Mouse (Mus musculus): ENCODE data around the gene Fcrl5.

The Fcrl5 gene

GRCm38 (mm10) chr3:87487911-87488310 lies 52.3 kb downstream of the Fcrl5 start:
- in situ Hi-C loops (cut with MboI; ENCODE audit: low pct_unique_long_range_greater_than_20kb in 1 of 2, low sequenced_read_pairs in 2 of 2, unreplicated experiment in 1 of 2): no loop called here

DNA sequence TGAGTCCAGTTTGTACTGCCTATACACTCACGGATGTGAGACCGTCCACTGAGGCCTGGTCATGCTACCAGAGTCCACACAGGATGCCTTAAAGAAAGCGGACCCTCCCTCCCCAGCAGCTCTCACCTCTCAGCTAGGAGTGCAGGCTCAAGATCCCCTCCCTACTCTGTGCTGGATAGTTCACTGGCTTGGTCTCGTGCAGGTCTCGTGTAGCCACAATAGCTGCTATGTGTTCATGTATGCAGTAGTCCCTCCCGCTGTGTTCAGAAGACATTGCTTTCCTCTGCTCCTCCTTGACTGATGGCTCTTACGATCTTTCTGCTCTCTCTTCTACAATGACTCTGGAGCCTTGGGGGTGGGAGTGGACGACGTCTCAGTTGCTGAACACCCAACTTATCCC lies 62.7 kb downstream of the Fcrl5 start:
- in situ Hi-C loops (cut with MboI; ENCODE audit: low pct_unique_long_range_greater_than_20kb in 1 of 2, low sequenced_read_pairs in 2 of 2, unreplicated experiment in 1 of 2): loop anchor here (5.0 to 10.0 kb wide), 3 partner anchors 83 to 463 kb away; no protein-coding TSS in a partner anchor

DNA sequence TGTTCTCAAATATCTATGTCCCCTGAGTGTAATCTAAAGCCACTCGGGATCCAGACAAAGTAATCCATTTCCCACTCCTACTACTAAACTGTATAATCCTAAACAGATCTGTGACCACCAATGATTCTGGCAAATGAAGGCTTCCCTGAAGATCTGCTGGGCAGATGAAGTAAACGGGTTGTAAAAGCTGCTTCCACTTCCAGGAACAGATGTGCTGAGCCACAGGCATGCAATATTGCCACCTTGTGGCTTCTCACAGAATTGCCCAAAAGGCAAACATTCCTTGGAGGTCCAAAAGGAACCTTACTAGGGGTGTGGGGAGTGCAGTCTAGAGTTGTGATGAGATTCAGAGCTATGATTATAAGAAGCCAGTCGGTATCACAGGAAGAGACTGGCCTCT lies 63.5 kb downstream of the Fcrl5 start:
- in situ Hi-C loops (cut with MboI; ENCODE audit: low pct_unique_long_range_greater_than_20kb in 1 of 2, low sequenced_read_pairs in 2 of 2, unreplicated experiment in 1 of 2): loop anchor here (5.0 to 10.0 kb wide), 3 partner anchors 84 to 464 kb away; no protein-coding TSS in a partner anchor

DNA sequence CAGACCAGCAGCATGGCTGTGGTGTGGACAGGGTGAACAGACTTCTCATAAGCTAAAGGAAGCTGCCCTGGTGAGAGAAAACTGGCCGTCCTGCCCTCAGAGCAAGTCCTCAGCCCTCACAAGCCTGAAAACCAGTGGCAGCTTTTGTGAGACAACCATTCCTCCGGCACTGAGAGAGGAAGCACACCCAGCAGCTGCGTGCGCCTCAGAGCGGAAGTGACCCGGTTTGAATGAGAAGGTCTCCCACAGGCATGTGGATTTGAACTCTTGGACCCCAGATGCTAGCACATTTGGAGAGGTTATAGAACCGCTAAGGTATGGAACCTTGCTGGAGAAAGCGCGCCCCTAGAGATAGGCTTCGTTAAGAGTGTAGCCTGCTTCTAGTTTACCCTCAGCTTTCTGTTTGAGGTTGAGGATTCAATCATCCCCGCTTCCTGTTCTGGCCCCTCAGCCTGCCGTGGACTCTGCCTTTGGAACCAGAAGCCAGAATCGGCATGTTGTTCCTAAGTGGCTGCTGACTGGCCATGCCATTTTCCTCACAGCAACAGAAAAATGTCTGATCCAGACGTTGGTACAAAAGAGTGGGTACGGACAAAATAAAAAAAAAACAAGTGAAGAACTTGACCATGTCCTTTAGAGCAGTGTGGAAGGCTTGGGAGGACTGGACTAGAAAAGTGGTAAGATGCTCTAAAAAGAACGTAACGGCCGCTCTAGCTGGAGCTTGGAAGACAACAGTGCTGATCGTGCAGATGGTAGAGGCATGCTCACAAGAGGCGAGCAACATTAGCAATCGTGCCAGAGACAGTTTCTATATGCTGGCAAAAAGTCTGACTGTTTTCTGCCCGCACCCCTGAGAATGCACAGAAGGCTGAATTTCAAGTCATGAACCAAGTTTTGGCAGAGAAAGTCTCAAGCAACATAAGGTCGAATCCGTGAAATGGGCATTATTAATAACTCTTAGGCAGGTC lies 64.8 kb downstream of the Fcrl5 start:
- in situ Hi-C loops (cut with MboI; ENCODE audit: low pct_unique_long_range_greater_than_20kb in 1 of 2, low sequenced_read_pairs in 2 of 2, unreplicated experiment in 1 of 2): loop anchor here (5.0 to 10.0 kb wide), 3 partner anchors 176 to 466 kb away; no protein-coding TSS in a partner anchor

DNA sequence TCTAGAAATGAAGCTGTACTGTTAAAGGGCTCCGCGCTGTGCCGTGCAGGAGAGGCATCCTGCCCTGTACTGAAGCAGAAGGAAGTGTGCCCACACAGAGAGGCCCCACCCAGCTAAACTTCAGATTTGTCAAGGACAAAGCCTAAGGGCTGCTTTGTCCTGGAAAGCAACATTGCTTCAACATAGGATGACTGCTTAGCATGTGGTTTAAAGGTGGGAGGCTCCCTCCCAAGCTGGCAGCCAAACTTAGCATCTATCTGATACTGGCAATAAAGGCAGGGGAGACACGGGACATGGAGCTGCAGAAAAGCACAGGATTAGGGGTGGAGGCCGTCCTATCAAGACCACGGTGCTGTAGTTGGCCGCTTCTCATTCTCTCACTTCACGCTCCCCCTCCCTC lies 65.6 kb downstream of the Fcrl5 start:
- in situ Hi-C loops (cut with MboI; ENCODE audit: low pct_unique_long_range_greater_than_20kb in 1 of 2, low sequenced_read_pairs in 2 of 2, unreplicated experiment in 1 of 2): loop anchor here (5.0 to 10.0 kb wide), 3 partner anchors 176 to 466 kb away; no protein-coding TSS in a partner anchor

DNA sequence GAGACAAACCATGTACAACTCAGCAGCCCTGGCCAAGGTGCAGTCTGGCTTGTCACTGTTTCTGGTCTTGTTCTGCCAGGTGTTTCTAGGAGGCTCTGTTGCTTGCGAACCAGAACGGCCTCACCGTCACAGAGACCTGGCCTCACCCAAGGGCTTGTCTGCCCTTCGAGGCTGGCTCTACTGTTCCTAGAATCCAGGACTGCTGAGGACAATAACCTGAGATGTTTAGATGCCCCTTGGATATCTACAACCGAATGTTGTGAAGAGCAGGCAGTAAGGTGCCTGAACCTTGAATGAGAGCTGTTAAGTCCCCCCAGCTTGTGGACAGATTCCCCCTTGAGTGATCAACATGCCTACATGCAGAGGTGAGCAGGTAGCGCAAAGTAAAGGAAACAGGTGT lies 67.2 kb downstream of the Fcrl5 start:
- in situ Hi-C loops (cut with MboI; ENCODE audit: low pct_unique_long_range_greater_than_20kb in 1 of 2, low sequenced_read_pairs in 2 of 2, unreplicated experiment in 1 of 2): loop anchor here (5.0 to 10.0 kb wide), 3 partner anchors 178 to 468 kb away; no protein-coding TSS in a partner anchor

DNA sequence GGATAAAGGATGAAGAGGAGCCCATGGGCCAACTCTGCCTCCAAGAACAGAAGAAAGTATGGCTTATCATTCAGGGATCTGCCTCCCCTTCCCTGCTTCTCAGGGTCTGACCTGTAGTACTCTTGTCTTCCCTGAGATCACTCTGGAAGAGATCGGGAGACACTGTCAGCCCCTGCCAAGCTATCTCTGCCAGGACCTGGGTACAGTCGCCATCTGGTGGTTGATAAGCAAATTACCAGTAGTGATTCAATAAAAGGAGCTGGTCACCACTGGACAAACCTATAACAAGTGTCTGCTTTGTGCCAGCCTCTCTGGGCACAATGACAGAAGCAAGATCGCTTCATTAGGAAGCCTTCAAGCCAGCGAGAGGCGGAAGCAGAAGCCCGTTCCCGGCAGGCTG lies 68.8 kb downstream of the Fcrl5 start:
- in situ Hi-C loops (cut with MboI; ENCODE audit: low pct_unique_long_range_greater_than_20kb in 1 of 2, low sequenced_read_pairs in 2 of 2, unreplicated experiment in 1 of 2): loop anchor here (5.0 to 10.0 kb wide), 3 partner anchors 180 to 470 kb away; no protein-coding TSS in a partner anchor

GRCm38 (mm10) chr3:87504749-87505425 lies 69.3 kb downstream of the Fcrl5 start:
- in situ Hi-C loops (cut with MboI; ENCODE audit: low pct_unique_long_range_greater_than_20kb in 1 of 2, low sequenced_read_pairs in 2 of 2, unreplicated experiment in 1 of 2): loop anchor here (5.0 to 10.0 kb wide), 3 partner anchors 180 to 470 kb away; no protein-coding TSS in a partner anchor

DNA sequence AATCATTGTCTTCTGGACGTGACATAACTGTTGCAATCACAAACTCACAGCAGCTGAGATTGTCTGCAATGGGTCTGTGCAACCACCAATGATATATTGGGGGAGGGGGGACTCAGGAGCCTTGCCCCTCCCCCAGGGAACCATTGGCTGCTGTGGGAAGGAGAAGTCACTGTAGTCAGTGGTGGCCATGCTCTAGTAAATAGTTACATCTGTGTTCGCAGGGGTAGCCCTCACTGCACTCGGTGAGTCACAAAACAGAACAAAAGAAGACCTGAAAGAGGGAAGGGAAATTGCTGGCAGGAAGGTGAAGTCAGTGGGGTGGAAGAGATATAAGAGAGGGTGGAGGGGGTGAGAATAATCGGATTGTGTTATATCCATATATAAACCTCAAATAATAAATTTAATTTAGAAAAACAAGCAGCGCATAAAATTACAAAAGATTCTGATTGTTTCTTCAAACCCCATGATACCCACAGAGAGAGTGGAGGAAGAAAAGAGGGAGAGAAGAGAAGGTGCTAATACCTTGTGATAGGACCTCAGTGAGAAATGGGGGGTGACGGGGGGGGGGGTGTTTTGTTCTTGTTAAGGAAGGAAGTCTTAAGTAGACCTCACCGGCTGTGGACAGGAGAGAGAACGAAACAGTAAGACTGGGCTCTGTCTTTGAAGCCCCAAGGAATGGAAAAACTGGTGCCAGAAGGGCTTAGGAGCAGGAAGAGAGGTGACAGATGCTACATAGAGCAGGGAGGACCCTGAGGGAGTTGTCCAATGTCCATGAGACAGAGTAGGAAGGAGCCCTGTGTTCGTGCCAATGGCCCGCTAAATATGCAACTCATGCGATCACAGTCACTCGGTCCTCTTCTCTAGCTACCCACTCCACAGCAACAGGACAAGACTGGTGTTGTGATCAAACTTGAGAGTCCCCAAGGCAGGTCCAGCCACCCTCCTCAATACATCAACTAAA lies 71.2 kb downstream of the Fcrl5 start:
- in situ Hi-C loops (cut with MboI; ENCODE audit: low pct_unique_long_range_greater_than_20kb in 1 of 2, low sequenced_read_pairs in 2 of 2, unreplicated experiment in 1 of 2): loop anchor here (10.0 kb wide), 2 partner anchors 182 to 472 kb away; no protein-coding TSS in a partner anchor

DNA sequence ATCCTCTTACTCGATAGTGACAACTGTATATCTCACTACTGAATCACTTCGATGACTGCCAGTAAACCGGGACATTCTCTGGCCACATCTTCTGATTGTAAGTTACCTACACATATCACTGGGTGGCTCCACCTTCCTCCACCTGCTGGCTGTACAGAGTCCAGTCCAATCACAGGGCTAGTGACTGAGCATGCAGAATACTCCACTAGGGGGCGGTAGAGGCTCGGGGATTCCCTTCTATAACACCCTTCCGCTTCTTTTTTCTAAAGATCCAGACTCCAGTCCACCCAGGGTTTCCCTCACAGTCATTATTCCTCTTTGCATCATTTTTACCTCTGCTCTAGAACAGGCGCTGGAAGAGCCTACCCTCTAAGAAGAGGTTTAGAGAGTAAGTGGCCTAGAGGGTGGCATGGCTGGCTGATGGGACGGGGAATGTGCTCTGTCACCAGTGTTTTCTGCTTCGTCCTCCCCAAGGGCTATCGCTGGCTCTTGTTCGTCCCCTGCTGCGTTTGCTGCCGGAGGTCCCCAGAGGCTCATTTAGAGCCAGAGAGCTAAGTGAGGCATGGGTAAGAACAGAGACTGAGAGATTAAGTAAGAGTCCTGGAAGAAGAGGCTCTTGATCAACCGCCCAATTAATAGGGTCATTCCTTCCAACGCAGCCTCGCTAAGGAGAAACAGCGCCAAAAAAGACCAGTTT lies 72.8 kb downstream of the Fcrl5 start:
- in situ Hi-C loops (cut with MboI; ENCODE audit: low pct_unique_long_range_greater_than_20kb in 1 of 2, low sequenced_read_pairs in 2 of 2, unreplicated experiment in 1 of 2): loop anchor here (10.0 kb wide), 2 partner anchors 184 to 474 kb away; no protein-coding TSS in a partner anchor

- in situ Hi-C loops (cut with MboI; ENCODE audit: low pct_unique_long_range_greater_than_20kb in 1 of 2, low sequenced_read_pairs in 2 of 2, unreplicated experiment in 1 of 2): loop anchor here (10.0 kb wide), 2 partner anchors 184 to 474 kb away; no protein-coding TSS in a partner anchor
These were observed 73.5 kb downstream of the Fcrl5 start for GRCm38 (mm10) chr3:87509061-87509460.

DNA sequence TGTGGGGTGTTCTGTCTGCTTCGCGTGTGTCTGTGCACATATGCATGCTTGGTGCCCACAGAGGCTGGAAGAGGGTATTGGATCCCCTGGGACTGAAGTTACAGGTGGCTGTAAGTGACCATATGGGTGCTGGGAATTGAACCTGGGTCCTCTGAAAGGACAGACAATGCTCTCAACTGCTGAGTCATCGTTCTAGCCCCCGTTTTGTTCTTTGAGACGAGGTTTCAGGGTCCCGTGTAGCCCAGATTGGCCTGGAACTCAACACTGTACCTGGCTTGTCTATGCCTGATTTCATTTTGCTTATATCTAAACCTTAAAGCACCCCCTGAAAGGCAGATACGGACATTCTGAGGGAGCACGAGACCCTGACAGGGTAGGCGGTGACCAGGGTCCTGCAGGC lies 75.3 kb downstream of the Fcrl5 start:
- in situ Hi-C loops (cut with MboI; ENCODE audit: low pct_unique_long_range_greater_than_20kb in 1 of 2, low sequenced_read_pairs in 2 of 2, unreplicated experiment in 1 of 2): no loop called here

DNA sequence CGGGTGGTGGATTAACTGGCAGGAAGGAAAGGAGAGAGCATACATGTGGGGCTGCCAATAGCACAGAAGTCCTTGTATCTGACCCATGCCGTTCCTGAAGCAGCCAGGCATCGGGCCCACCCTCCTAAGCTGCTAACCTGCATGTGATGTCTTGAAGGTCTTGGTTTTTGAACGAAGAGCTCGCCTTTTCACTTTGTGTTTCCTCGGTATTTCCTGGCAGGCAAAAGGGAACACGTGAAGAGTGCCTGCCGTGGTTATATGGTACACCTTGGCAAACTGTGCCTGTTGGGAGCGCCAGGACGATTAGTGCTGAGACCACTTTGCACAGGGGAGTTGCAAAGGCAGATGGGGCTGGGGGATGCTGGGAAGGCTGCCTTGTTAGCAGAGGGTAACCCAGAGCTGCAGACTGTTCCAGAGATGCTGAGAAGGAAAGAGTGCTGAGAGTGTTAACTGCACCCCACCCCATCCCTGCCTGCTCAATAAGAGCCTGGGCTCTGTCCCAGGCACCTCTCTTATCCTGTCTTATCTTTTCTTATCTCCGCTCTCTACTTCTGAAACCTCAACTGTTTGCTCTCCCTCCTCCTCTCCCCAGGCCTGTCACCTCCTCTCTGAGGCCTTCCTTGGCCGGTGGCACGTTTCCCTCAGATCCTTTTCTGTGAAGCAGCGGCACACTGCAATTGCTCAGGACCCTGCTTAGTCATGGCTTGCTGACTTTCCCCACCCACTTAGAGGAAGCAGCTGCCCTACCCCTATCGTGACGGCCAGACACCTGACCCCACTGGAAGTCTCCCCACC lies 76.6 kb downstream of the Fcrl5 start:
- in situ Hi-C loops (cut with MboI; ENCODE audit: low pct_unique_long_range_greater_than_20kb in 1 of 2, low sequenced_read_pairs in 2 of 2, unreplicated experiment in 1 of 2): no loop called here

- in situ Hi-C loops (cut with MboI; ENCODE audit: low pct_unique_long_range_greater_than_20kb in 1 of 2, low sequenced_read_pairs in 2 of 2, unreplicated experiment in 1 of 2): no loop called here
These were observed 80.1 kb downstream of the Fcrl5 start for GRCm38 (mm10) chr3:87515567-87516081.

GRCm38 (mm10) chr3:87518425-87518824 lies 82.9 kb downstream of the Fcrl5 start:
- in situ Hi-C loops (cut with MboI; ENCODE audit: low pct_unique_long_range_greater_than_20kb in 1 of 2, low sequenced_read_pairs in 2 of 2, unreplicated experiment in 1 of 2): no loop called here

GRCm38 (mm10) chr3:87521126-87521525 lies 85.6 kb downstream of the Fcrl5 start:
- in situ Hi-C loops (cut with MboI; ENCODE audit: low pct_unique_long_range_greater_than_20kb in 1 of 2, low sequenced_read_pairs in 2 of 2, unreplicated experiment in 1 of 2): no loop called here
